Mouse (Mus musculus) testis, adult 2 months (tissue): ENCODE results near the gene Hs3st2.

Experiments
- CTCF ChIP-seq: fragments of 200-500 bp; IDR thresholded peaks from 2 replicates; pipeline ENCODE4 v1.5.1; 2012; ENCODE audit warnings: low read depth, mild to moderate bottlenecking, inconsistent platforms, low read length, moderate library complexity; ENCODE audit not compliant: control insufficient read depth, insufficient read depth, insufficient replicate concordance
- POLR2A ChIP-seq: fragments of 200-500 bp; IDR thresholded peaks from 2 replicates; pipeline ENCODE4 v1.6.1; 2012; ENCODE audit warnings: low read depth, mild to moderate bottlenecking, inconsistent platforms, low read length, moderate library complexity; ENCODE audit not compliant: control insufficient read depth

- TF ChIP-seq POLR2A (no peak), CTCF (no peak)
These were observed 95.6 kb downstream of the Hs3st2 start for GRCm38 (mm10) chr7:121487291-121487690.
